Mouse (Mus musculus) heart, embryonic 16.5 days (tissue): ENCODE data around the gene Ttll8. TPM values are rescaled to one million over a fixed set of nuclear protein-coding genes. Genes with fewer than 3 reads are reported as not detected.

ENCODE experiments used
- ATAC-seq: fragments of 200-750 bp; cut with Nextera tagmentation; replicated peaks from 2 replicates; pipeline ENCODE4 v1.8.0; 2017; ENCODE audit warnings: moderate number of reproducible peaks; ENCODE audit not compliant: insufficient read depth, low FRiP score; ENCODE audit errors: extremely low read depth
- H3K27ac ChIP-seq: fragments of 300-500 bp; sonication (generic); 2 replicates; pipeline ENCODE4 v1.5.1; 2014; ENCODE audit warnings: mild to moderate bottlenecking, low read length, control low read depth, moderate library complexity
- H3K27me3 ChIP-seq: fragments of 300-500 bp; sonication (generic); 2 replicates; pipeline ENCODE4 v1.6.1; 2014; ENCODE audit warnings: low read length, mixed read lengths; ENCODE audit not compliant: control insufficient read depth, insufficient read depth
- H3K36me3 ChIP-seq: fragments of 300-500 bp; sonication (generic); 2 replicates; pipeline ENCODE4 v1.6.1; 2014; ENCODE audit not compliant: control insufficient read depth, insufficient read depth
- H3K4me1 ChIP-seq: fragments of 300-500 bp; sonication (generic); 2 replicates; pipeline ENCODE4 v1.6.1; 2014; ENCODE audit warnings: low read length, mixed read lengths; ENCODE audit not compliant: control insufficient read depth, insufficient read depth
- H3K4me2 ChIP-seq: fragments of 300-500 bp; sonication (generic); 2 replicates; pipeline ENCODE4 v1.6.1; 2014; ENCODE audit warnings: low read depth, mild to moderate bottlenecking, control low read depth, low read length
- H3K4me3 ChIP-seq: fragments of 300-500 bp; sonication (generic); 2 replicates; pipeline ENCODE4 v1.5.1; 2014; ENCODE audit warnings: mild to moderate bottlenecking, control low read depth, low read length
- H3K9ac ChIP-seq: fragments of 300-500 bp; sonication (generic); 2 replicates; pipeline ENCODE4 v1.6.1; 2014; ENCODE audit warnings: low read length, control low read depth
- H3K9me3 ChIP-seq: fragments of 300-500 bp; sonication (generic); replicated peaks from 2 replicates; pipeline ENCODE4 v1.6.1; 2016; ENCODE audit warnings: low read length; ENCODE audit not compliant: control insufficient read depth
- WGBS: fragments of 180-500 bp; shearing (Covaris S2); extraction: QIAGEN DNeasy Blood & Tissue Kit; methylation state at CpG from one replicate; pipeline ENCODE4 v1.1.7; 2014; 5-methylcytosine and 5-hydroxymethylcytosine counted together
- polyA plus RNA-seq: library from polyadenylated mRNA; unstranded; fragments of >200 nt; fragmentation: Nextera tagmentation; extraction: Ambion mirVana; gene quantifications from 2 replicates; pipeline ENCODE4 v1.2.1, GENCODE M21; 2015

Gene Ttll8
- polyA plus RNA-seq, 1 experiment from 2014 or later = not detected

DNA sequence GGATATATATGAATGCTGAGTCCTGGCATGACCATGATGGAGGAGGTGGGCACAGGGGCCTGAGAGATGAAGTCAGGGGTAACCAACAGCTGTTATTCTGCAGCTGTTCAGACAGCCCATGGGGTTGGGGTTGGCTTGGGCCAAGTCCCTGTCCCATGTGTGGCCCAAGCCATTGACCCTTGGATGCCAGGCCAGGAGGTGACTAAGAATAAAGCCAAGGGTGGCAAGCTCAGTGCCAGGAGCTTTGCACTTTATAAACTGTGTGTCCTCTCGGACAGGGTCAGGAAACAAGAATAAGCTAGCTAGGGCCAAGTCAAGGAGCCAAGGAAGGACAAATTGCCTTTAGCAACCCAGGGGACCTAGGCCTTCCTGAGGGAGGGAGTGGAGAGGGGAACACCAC, 62.0 kb downstream of the Ttll8 start:
- H3K4me3 ChIP-seq = no peak overlapping the region
- no peaks in the 10 kb centered on the region for H3K36me3 ChIP-seq
- WGBS = 90% methylated on average over 1 of the region's 1 CpGs
- ATAC-seq = no peak
- peaks cover 2% of the 10 kb centered on the region; the same call in 1 of the 2 replicates for H3K27me3 ChIP-seq
- 0 out of 2 replicates have a peak, but pooled peaks cover 2% of the 10 kb centered on the region for H3K4me1 ChIP-seq
- H3K9ac ChIP-seq = no peak overlapping the region
- H3K4me2 ChIP-seq = no peak overlapping the region
- no peaks in the 10 kb centered on the region for H3K9me3 ChIP-seq
- H3K27ac ChIP-seq = no peak overlapping the region

DNA sequence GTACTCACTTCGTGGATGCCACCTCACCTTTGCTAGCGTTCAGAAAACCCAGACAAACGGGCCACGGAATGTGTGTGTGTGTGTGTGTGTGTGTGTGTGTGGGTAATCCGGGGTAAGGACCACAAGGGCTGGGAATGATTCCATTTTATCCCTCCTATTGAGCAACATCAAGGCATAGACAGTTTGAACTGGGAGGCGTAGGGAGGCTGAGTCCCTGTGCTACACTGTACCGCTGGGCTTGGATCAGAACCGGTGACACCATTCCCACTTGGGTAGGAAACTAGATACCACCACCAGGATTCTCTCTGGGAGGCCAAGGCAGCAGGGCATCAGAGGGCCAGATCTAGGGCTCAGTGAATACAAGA, 62.6 kb downstream of the Ttll8 start:
- Histone ChIP-seq H3K4me1 (0 out of 2 replicates have a peak, but pooled peaks cover 2% of the 10 kb centered on the region), H3K9ac (no peak overlapping the region), H3K4me3 (no peak overlapping the region), H3K9me3 (no peaks in the 10 kb centered on the region), H3K36me3 (no peaks in the 10 kb centered on the region), H3K4me2 (peak overlapping the region; percentile 95), H3K27me3 (peaks cover 2% of the 10 kb centered on the region; the same call in 1 of the 2 replicates), H3K27ac (no peak overlapping the region)
- 67% methylated on average over 8 of the region's 8 CpGs for WGBS
- ATAC-seq = no peak

DNA sequence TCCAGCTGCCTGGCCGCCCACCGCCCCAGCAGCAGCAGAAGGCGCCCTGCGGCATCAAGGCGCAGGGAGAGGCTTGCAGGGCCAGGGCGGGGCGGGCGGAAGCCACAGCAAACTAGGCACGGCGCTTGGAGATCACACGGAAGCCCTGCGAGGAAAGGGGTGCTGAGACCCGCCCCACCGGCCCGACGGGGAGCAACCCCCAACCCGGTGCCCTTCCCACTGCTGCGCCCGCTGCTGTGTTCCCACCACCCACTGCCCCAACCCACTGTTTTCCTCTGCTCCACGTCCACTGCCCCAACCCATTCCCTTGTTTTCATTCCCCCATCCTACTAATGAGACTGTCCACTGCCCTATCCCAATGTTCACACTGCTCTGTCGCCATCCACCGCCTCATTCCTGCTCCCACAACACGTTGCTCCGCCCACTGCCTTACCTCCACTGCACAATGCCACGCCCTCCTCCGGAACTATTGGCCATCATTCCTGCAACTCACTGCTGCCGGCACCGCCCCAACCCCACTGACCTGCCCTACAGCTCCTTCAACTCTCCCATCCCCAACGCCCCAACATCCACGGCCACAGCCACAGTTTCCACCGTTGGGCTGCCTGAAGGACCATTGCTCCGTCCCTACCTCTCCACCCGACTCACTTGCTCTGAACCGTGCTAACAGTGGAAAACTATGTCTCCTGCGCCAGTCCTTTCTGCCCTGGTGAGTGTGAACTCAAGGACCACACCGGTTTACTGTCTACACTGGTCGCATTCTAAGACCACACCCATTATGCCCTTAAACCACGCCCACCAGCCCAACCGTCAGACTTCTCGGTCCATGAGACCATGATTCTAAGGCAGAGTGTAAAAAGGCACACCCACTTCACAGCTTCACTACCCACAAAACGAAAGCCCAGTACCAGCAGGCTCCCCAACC, 63.2 kb downstream of the Ttll8 start:
- H3K36me3 ChIP-seq = no peaks in the 10 kb centered on the region
- H3K27ac ChIP-seq = no peak overlapping the region
- H3K9me3 ChIP-seq = no peaks in the 10 kb centered on the region
- peak overlapping the region; percentile 52 for H3K4me3 ChIP-seq
- H3K4me1 ChIP-seq = 0 out of 2 replicates have a peak, but pooled peaks cover 2% of the 10 kb centered on the region
- 2% methylated on average over 41 of the region's 41 CpGs for WGBS
- peaks cover 2% of the 10 kb centered on the region; the same call in 1 of the 2 replicates for H3K27me3 ChIP-seq
- ATAC-seq = peak; percentile 75
- peak overlapping the region; percentile 72 for H3K9ac ChIP-seq
- H3K4me2 ChIP-seq = peak overlapping the region; percentile 95

DNA sequence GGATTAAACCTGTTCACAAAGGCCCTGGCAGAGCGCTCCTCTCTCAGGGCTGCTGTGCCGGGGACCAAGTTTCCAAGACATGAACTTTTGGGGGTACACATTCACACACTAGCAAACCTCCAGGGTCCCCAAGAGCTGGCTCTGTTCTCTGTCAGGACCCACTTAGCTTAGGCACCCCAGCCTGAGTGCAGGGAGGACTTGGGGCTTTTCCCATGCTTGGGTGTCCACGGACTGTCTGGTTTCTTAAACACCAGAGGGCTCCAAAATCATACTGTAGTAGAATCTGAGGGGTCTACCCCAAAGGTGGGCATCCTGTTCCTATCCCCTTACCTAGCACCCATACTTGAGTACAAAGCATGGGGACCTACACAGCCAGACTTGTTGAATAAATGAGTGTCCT, 64.2 kb downstream of the Ttll8 start:
- Histone ChIP-seq H3K9me3 (no peaks in the 10 kb centered on the region), H3K27me3 (peaks cover 2% of the 10 kb centered on the region; the same call in 1 of the 2 replicates), H3K4me2 (peak overlapping the region; percentile 95), H3K36me3 (no peaks in the 10 kb centered on the region), H3K27ac (no peak overlapping the region), H3K4me3 (peak overlapping the region; percentile 52; the same call in 1 of the 2 replicates), H3K4me1 (0 out of 2 replicates have a peak, but pooled peaks cover 2% of the 10 kb centered on the region), H3K9ac (no peak overlapping the region; the same call in 1 of the 2 replicates)
- ATAC-seq = no peak
- 85% methylated on average over 3 of the region's 3 CpGs for WGBS

DNA sequence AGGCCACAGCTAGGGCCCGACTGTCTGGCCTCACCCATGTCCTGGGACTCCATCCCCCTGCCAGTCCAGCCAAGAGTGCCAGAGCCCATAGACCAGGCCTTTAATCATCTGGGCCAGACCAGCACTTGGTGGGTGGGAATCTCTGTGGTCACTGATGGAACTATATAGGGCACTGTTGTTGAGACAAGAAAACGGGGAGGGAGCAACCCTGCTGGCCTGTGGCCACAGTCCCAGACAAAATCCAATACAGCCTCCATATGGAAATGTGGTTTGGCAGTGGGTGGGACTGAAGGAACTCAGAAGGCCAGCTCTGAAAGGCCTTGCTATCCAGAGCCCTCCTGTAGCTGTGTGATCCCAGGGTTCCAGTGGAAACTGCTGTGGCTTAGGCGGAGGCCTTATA, 65.2 kb downstream of the Ttll8 start:
- no peaks in the 10 kb centered on the region for H3K36me3 ChIP-seq
- no peak overlapping the region for H3K27ac ChIP-seq
- peaks cover 2% of the 10 kb centered on the region; the same call in 1 of the 2 replicates for H3K27me3 ChIP-seq
- ATAC-seq = no peak
- no peaks in the 10 kb centered on the region for H3K9me3 ChIP-seq
- 0 out of 2 replicates have a peak, but pooled peaks cover 2% of the 10 kb centered on the region for H3K4me1 ChIP-seq
- no peak overlapping the region for H3K9ac ChIP-seq
- 79% methylated on average over 3 of the region's 3 CpGs for WGBS
- no peak overlapping the region for H3K4me2 ChIP-seq
- H3K4me3 ChIP-seq = no peak overlapping the region

DNA sequence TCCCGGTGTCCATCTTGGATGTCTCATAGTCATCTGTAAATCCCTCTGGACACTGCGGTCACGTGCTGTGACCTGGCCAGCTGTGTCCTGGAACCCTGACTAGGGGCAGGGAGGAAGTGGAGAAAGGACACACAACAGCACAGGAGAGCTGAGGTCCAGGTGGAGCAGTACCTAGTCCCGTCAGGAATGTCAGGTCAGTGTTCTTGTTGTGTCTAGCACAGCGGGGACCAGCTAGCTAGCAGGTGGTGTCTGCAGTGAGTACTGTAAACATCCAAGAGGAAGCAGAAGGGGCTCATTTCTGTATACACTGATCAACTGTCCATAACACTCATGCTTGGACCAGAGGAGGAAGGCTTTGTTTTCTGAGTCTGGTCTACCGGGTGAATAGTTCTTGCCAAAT, 68.8 kb downstream of the Ttll8 start:
- Histone ChIP-seq H3K27me3 (no peaks in the 10 kb centered on the region; the same call in 1 of the 2 replicates), H3K4me1 (no peaks in the 10 kb centered on the region), H3K4me3 (no peak overlapping the region), H3K36me3 (no peaks in the 10 kb centered on the region), H3K9me3 (no peaks in the 10 kb centered on the region), H3K27ac (no peak overlapping the region), H3K9ac (no peak overlapping the region), H3K4me2 (no peak overlapping the region)
- ATAC-seq = no peak
- 83% methylated on average over 6 of the region's 6 CpGs for WGBS

DNA sequence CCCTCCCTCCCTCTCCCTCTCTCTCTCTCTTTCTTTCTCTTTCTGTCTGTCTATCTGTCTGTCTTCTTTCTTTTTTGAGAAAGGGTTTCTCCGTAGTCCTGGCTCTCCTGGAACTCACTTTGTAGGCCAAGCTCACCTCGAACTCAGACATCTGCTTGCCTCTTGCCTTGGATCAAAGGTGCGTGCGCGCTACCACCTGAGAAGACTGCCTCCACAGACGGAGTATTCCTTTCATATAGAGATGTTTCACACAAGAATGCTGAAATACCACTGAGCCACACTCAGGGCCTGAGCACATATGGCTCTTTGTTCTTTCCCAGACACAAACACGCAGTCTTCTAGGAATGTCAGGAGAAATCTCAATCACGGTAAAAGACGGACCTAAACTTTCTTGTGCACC, 70.9 kb downstream of the Ttll8 start:
- no peaks in the 10 kb centered on the region for H3K27me3 ChIP-seq
- no peak for ATAC-seq
- H3K4me3 ChIP-seq = no peak overlapping the region
- no peaks in the 10 kb centered on the region for H3K9me3 ChIP-seq
- H3K4me2 ChIP-seq = no peak overlapping the region
- no peaks in the 10 kb centered on the region for H3K36me3 ChIP-seq
- WGBS = 81% methylated on average over 9 of the region's 9 CpGs
- H3K27ac ChIP-seq = no peak overlapping the region
- H3K9ac ChIP-seq = no peak overlapping the region
- H3K4me1 ChIP-seq = no peaks in the 10 kb centered on the region

DNA sequence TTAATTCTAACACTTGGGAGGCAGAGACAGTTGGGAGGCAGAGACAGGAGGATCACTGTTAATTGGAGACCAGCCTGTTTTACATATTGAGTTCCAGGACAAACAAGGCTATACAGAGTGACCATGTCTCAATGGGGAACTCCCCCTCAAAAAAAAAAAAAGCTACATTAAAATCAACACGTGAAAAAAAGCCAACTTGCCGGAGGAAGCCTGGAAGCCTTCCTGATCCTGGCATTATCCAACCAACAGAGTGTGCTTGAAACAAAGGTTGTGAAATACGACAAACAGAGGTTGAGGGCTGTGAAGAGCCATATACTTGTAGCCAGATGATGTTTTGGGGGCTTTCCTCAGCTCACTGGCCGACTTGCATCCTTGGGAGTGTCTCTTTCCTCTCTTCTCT, 71.4 kb downstream of the Ttll8 start:
- Histone ChIP-seq H3K9ac (no peak overlapping the region), H3K4me3 (no peak overlapping the region), H3K4me2 (no peak overlapping the region), H3K36me3 (no peaks in the 10 kb centered on the region), H3K27me3 (no peaks in the 10 kb centered on the region), H3K9me3 (no peaks in the 10 kb centered on the region), H3K4me1 (no peaks in the 10 kb centered on the region), H3K27ac (no peak overlapping the region)
- 66% methylated on average over 4 of the region's 4 CpGs for WGBS
- ATAC-seq = no peak
